Mouse (Mus musculus): Measurements from ENCODE around the gene Pif1.

GRCm38 (mm10) chr9:65558806-65559205 lies 28.2 kb upstream of the Pif1 start:
- TF ChIP-seq MAX (IDR thresholded peaks at IDR 0.05) (no peak), CTCF (IDR thresholded peaks at IDR 0.05; ENCODE audit: control insufficient read depth, insufficient read depth, insufficient read length) (no peak), MYOG (IDR thresholded peaks at IDR 0.05; ENCODE audit: control insufficient read depth, extremely low read depth, insufficient read length) (no peak), USF1 (IDR thresholded peaks at IDR 0.05; ENCODE audit: low read depth) (no peak), MYOD1 (IDR thresholded peaks at IDR 0.05; ENCODE audit: control insufficient read depth, insufficient read length, low read depth) (no peak), CEBPB (IDR thresholded peaks at IDR 0.05; ENCODE audit: low read depth) (no peak)

Data from C2C12 (cell line).